Mouse (Mus musculus) frontal cortex, postnatal 14 days (tissue): ENCODE results near the gene Qrfpr.

Experiments used
- DNase-seq, 2 experiments: peaks; one replicate each; pipeline ENCODE4 v3.0.0; 2022; ENCODE audit warnings: low spot score in 2 of 2

Gene Qrfpr

GRCm38 (mm10) chr3:36150934-36151686, 71.0 kb downstream of the Qrfpr start, which contains the start of gene D3Ertd254e:
Gene D3Ertd254e (plus strand): TSS chr3:36151017.
- DNase-seq: peak; percentile 87 to 88

- no peak for DNase-seq
These were observed 71.6 kb downstream of the Qrfpr start for GRCm38 (mm10) chr3:36150537-36150933.

- no peak for DNase-seq
These were observed 83.1 kb downstream of the Qrfpr start for GRCm38 (mm10) chr3:36138996-36139395.

GRCm38 (mm10) chr3:36138171-36138660, 83.9 kb downstream of the Qrfpr start:
- no peak for DNase-seq

GRCm38 (mm10) chr3:36137560-36137959, 84.6 kb downstream of the Qrfpr start:
- DNase-seq: no peak

GRCm38 (mm10) chr3:36136152-36136551, 86.0 kb downstream of the Qrfpr start:
- no peak for DNase-seq
